Mouse (Mus musculus): ENCODE results near the gene Rabgef1.
A peak's percentile ranks its signal among the peaks of the same experiment; 100 is the strongest.

The Rabgef1 gene

GRCm38 (mm10) chr5:130171423-130171954, at the start of gene Rabgef1:
Gene Rabgef1, plus strand, starts transcription at chr5:130171798.
- DNase-seq (ENCODE audit: low read depth in 2 of 2, low spot score in 2 of 2), result peak; percentile 84 to 85

DNA sequence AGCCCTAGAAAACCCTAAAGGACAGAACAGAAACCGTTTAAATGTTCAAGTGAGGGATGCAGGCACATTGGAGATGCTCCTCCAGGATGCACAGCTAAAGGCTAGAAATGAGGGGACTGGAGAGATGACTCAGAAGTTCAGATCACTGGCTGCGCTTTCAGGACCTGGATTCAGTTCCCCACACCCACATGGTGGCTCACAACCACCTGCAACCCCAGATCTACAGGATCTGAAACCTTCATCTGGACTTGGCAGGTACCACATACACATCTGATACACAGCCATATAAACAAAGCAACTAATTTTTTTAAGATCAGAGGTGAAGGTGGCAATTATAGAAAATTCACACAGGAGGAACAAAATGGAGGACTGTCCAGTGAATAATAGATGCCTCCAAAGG, 49.2 kb upstream of the Rabgef1 start:
- DNase-seq (ENCODE audit: low read depth in 2 of 2, low spot score in 2 of 2), result no peak

- no peak for DNase-seq (ENCODE audit: low read depth in 2 of 2, low spot score in 2 of 2)
Observed at GRCm38 (mm10) chr5:130124271-130124670, 47.3 kb upstream of the Rabgef1 start.

GRCm38 (mm10) chr5:130128686-130129523, 42.7 kb upstream of the Rabgef1 start:
- no peak for DNase-seq (ENCODE audit: low read depth in 2 of 2, low spot score in 2 of 2)

GRCm38 (mm10) chr5:130129524-130129793, 42.1 kb upstream of the Rabgef1 start:
- DNase-seq (ENCODE audit: low read depth in 2 of 2, low spot score in 2 of 2), result no peak

DNA sequence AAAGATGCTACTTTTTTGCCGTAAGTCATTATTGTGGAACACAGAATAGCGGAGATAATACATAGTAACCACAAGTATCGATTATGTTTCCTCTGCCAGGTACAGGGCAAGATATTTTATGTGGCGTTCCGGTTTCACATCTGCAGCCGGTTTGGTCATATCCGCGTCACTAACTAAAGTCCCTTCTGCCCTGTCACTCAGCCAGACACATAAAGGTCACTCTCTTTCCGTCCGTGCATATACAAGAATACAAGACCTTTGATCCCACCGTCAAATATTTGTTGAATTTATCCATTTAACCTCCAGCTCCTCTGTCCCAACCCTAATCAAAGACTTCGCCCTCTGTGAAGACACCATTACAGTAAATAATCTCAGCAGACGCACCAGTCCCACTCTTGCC, 35.0 kb upstream of the Rabgef1 start:
- DNase-seq (ENCODE audit: low read depth in 2 of 2, low spot score in 2 of 2), result no peak

DNA sequence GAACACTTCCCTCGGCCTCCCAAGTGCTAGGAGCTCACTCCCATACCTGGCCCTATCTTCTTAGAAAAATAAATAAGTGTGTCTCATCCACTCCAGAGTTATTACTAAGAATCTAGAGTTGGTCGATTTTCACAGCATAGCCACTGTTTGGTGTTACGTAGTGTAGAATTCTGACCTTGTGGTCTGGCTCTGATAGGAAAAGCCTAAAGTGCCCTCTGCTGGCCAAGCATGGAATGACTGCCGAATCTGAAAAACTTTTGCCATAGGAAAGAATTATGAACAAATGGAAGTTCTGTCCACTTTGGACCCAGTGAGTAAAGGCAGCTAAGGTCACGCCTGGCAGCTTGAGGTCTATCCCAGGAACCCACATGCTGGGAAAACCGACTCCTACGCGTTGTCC, 32.2 kb upstream of the Rabgef1 start:
- peak; percentile 55 to 66 for DNase-seq (ENCODE audit: low read depth in 2 of 2, low spot score in 2 of 2)

DNA sequence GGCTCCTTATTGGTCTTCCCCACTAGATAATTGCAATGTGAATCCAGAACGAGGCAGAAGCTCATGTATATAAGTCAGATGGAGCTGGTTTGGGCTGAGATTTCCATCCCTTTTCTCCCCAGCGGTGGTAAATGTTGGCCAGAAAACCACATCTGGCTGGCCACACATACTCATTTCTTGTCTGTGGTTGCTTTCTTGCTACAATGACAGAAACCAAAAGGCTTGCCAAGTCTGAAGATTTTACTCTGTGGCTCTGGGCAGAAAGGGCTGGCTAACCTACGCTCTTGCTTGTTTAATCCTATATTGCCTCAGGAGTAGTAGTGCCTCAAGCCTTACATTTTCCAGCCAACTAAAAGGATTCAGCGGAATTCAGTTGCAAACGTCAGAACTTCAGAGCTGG, 30.5 kb upstream of the Rabgef1 start:
- DNase-seq (ENCODE audit: low read depth in 2 of 2, low spot score in 2 of 2), result no peak

DNA sequence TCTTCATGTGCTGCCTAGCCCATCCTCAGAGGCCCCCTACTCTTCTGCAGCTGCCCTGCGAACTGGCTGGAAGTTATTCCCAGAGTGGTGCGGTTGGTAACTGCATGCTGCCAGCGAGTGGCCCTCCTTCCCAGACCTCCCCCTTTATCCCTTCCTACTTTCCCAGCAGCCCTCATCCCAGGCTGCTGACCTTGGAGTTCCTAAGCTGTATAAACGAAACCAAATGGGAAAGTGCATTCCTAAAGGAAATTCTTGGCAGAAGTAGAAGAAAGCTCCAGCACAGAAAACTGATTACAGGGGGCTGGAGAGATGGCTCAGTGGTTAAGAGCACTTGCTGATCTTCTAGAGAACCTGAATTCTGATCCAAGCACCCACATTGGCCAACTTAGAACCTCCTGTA, 29.6 kb upstream of the Rabgef1 start:
- no peak for DNase-seq (ENCODE audit: low read depth in 2 of 2, low spot score in 2 of 2)

DNA sequence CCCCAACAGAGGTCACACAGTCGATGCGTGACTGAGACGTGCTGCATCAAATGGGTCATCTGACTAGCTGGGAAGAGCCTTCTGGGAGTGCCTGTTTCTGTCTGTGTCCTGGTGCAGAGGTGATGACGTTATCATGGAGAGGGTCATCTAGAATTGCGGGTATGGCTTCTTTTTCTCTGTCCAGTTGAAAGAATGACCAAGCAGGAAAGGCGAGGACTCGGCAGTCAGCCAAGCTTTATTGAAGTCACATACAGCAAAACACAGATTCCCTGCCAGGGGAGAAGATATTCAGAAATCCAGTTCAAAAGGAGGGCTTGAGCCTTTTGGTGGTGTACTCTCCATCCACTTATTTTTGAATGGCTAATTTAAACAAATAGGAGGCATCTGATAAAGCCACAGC, 28.5 kb upstream of the Rabgef1 start:
- DNase-seq (ENCODE audit: low read depth in 2 of 2, low spot score in 2 of 2), result no peak

DNA sequence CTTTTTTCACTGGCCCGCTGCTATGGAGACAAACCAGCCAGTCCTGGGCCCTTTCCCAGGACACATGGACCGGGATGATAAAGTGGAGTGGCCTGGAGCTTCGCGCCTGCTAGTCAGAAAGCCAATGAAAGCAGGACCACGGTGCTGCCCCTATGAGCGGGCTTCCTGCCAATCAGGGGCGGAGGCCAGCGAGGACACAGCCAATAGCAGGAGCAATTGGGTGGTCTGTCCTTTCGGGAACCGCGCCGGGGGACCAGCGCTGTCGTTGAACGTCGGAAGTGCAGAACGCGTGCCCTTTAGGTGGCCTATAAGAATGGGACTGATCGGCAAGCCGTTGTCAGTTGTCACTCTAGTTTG, 27.6 kb upstream of the Rabgef1 start:
- DNase-seq (ENCODE audit: low read depth in 2 of 2, low spot score in 2 of 2), result no peak

- peak; percentile 79 to 83 for DNase-seq (ENCODE audit: low read depth in 2 of 2, low spot score in 2 of 2)
Observed at GRCm38 (mm10) chr5:130144334-130145312, 27.0 kb upstream of the Rabgef1 start, which contains the start of gene Kctd7. Gene Kctd7, plus strand, starts transcription at chr5:130144861.

- no peak for DNase-seq (ENCODE audit: low read depth in 2 of 2, low spot score in 2 of 2)
Observed at GRCm38 (mm10) chr5:130145961-130146360, 25.6 kb upstream of the Rabgef1 start.

- DNase-seq (ENCODE audit: low read depth in 2 of 2, low spot score in 2 of 2), result no peak
Observed at GRCm38 (mm10) chr5:130149726-130150310, 21.8 kb upstream of the Rabgef1 start.

DNA sequence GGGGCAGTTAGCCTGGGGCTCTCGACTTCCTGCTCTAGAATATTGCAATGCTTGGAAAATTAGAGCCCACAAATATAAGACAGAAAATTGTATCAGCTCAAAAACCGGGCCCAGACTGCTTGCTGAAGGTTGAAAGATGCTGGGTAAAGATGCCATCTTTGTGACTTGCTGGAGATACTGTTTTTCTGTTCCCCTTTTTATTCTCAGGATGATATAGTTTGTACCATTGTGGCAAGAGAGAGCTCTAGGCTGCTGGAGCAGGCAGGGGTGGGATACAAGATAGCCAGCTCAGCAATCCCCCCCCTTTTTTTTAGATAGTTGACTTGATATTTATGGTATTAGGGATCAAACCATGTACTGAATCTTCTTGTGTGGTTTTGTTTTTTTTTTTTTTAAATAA, 17.3 kb upstream of the Rabgef1 start:
- no peak for DNase-seq (ENCODE audit: low read depth in 2 of 2, low spot score in 2 of 2)

DNA sequence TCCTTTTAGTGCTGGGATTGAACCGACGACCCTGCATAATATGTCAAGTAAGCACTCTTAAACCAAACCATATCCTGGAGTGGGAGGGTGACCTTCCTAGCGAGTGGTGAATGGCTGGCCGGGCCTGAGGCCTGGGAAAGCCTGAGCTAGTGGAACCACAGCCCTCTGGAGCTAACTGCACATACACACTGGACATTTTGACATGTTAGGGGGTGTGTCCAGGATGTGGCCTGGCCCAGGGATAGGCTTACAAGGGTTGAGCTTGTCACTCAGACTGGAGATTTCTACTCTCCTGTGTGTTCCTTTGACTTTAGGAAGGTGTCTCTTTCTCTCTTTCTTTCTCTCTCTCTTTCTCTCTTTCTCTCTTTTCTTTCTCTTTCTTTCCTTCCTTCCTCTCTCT, 13.1 kb upstream of the Rabgef1 start:
- no peak for DNase-seq (ENCODE audit: low read depth in 2 of 2, low spot score in 2 of 2)

- no peak for DNase-seq (ENCODE audit: low read depth in 2 of 2, low spot score in 2 of 2)
Observed at GRCm38 (mm10) chr5:130159761-130160201, 11.8 kb upstream of the Rabgef1 start.

GRCm38 (mm10) chr5:130163670-130164069, 7.9 kb upstream of the Rabgef1 start:
- peak; percentile 76 to 80 for DNase-seq (ENCODE audit: low read depth in 2 of 2, low spot score in 2 of 2)

DNA sequence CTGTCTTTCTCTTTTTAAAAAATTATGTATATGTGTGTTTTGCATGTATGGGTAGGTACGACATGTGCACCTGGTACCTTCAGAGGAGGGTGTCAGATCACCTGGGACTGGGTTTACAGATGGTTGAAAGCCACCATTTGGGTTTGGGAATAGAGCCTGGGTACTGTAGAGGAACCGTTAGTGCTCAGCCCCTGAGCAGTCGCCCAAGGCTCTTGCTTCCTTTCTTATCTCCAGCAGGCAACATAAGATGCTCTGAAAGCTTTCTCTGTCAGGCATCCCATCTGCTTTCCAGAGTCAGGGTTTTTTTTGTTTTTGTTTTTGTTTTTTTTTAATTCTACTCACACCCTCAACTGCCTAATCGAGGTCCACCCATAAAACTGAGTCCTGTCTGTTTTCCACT, 6.4 kb upstream of the Rabgef1 start:
- no peak for DNase-seq (ENCODE audit: low read depth in 2 of 2, low spot score in 2 of 2)

- no peak for DNase-seq (ENCODE audit: low read depth in 2 of 2, low spot score in 2 of 2)
Observed at GRCm38 (mm10) chr5:130169109-130169508, 2.5 kb upstream of the Rabgef1 start.

DNA sequence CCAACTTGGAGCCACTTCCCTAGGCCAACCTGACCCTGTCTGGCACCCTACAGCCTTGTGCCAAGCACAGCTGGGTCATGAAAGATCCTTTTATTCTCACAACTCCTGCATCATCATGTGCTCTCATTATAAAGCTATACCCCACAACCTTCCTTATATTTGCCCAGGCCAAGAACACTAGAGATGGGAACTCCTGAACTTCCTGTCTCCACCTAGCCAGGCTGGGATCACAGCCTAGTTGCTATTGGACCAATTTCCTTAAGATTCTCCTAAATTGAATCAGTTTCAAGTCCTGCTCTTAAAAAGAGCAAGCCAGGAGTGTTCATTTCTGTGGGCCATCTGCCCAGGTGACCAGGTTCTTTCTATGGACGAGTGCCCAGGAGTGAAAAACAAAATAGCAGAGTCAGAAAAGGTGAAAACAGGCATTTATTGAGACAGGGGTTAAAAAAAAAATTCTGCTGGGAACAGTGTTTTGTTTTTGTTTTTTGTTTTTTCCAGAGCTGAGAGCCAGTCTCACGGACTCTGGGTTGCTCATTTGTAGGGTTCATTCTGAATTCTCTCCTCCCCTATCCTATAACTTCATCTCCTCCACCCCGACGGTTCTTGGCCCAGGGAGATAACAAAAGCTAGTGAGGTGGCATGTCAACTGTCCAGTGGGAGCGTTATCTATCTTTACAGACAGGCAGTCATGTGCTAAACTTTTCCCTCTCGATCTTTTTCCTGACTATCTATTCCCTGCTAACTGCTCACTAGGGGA, 754 bp upstream of the Rabgef1 start:
- DNase-seq (ENCODE audit: low read depth in 2 of 2, low spot score in 2 of 2), result no peak

Measured in CD8-positive naive resting alpha-beta T cell, adult 2 months (primary cell).